Mouse (Mus musculus) frontal cortex, adult 2 months (tissue): ENCODE measurements around the gene Espn. TPM values are rescaled to one million over a fixed set of nuclear protein-coding genes. Genes with fewer than 3 reads are reported as not detected.

Experiments
- DNase-seq, 2 experiments: peaks; one replicate each; pipeline ENCODE4 v3.0.0; 2022; ENCODE audit warnings: low spot score in 1 of 2; ENCODE audit errors: extremely low spot score in 1 of 2
- polyA plus RNA-seq: library from polyadenylated mRNA; depleted of rRNA; stranded (reverse); fragments of >200 nt; gene quantifications from 2 replicates; pipeline ENCODE4 v1.2.3, GENCODE M21; 2012

The Espn gene
- polyA plus RNA-seq, 1 experiment = 1.1 TPM

DNA sequence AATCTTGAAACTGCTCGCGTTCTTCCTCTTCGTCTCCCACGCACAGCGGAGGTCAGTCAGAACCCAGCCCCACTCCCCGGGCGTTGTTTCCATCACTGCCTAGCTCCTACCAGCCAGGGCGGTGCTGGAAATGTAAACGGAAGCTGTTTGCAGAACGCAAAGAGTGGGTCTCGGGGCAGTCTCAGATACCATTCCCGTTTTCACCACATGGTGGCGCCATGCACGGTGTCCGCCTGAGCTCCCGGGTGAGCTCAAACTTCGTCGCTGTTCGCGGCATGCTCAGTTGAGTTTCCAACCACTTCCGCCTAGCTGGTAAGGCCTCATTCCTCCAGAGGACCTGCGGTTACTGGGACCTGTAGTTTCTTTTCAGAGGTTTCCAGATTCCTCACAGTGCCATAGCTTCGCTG is 1.6 kb upstream of the Espn start:
- peak in 1 of 2 experiments; percentile 87 for DNase-seq

DNA sequence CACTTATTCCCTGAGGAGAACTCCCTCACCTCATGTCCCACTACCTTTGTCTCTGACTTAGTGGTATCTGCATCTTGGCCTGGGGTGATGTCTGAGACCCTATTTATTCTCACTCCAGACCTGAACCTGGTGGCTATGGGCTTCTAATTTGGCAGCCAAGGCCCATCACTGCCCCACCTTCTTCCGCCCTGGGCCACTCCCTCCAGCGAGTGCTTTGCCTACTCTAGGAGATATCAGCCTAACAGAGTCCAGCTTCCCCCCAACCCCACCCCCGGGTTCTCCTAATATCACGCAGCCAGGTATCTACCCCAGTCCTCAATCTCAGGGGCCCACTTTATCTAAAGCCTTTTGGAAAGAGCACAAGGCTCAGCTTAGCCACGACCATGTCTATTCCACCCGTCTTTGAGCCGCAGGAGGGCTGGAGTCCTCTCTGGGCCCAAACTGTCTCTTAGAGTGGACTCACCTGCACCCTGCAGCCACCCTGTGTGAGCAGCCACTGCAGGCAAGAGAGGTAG is 663 bp downstream of the Espn start:
- DNase-seq = no peak

DNA sequence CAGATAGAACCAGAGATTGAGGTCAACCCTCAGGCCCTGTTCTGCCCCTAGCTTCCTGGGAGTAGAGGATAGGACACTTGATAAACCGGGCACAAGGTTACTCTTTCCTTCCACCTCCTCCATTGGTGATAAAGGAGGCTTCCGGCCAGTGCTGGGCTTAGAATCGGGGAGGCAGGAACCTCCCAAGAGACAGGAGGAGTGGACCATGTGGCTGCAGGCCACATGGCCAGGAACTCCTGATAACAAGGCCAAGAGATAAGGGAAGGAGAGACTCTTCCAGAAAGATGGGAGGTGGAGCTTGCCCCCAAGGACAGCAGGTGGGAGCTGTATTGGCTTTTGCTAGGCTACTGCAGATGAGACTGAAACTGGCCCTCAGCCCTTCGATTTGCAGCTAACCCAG is 1.6 kb downstream of the Espn start:
- DNase-seq = no peak

DNA sequence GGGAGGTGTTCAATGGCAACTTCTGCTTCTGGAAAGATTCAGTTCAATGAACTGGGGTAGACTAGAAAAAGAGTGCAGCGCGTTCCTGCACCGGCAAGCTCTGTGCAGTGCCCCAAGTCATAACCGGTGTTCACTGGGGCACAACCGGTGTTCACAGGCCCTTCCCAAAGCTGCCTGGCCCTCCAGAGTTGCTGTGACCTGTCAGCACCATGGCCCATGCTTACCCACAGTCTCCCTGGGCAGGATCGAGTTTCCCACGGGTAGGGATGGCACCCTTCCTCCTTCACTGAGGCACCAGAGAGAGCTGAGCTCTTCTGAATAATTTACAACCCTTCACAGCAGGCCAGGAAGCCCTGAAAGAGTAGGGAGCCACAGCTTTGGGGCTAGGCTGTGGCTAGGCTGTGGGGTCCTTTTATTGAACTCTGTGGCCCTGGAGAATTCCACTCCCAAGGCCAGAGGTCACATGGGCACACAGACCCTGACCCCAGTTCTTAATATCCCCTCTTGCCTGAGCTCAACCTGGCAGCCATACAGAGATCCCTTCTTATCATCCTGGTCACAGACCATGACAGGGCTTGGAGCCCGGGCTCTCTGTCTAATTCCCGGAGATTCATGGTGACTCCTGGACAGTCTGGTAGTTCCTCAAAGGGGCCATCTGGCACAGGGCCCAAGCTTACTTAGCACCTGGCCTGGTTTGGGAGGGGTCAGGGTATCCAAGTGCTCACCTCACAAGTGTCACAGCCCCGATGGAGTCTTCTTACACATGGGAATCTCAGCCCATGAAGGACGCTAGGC is 5.9 kb downstream of the Espn start:
- no peak for DNase-seq

DNA sequence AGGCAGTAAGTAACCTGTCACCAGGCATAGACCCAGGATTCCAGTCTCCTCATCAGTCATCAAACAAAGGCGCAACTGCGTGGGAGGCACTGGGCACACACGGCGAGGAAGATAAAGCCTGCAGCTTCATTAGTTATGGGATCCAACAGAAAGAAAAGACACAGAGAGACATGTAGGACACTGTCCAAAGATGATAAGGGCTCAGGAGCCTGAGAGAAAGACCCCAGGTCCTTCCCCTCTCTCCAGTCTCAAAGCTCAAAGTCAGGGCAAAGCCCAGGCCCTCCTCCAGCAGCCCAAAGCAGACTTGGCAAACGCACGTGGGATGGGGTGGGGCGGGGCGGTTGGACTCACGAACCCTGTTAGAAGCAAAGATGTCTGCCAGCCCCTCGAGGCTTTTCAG is 6.7 kb downstream of the Espn start:
- DNase-seq = no peak

DNA sequence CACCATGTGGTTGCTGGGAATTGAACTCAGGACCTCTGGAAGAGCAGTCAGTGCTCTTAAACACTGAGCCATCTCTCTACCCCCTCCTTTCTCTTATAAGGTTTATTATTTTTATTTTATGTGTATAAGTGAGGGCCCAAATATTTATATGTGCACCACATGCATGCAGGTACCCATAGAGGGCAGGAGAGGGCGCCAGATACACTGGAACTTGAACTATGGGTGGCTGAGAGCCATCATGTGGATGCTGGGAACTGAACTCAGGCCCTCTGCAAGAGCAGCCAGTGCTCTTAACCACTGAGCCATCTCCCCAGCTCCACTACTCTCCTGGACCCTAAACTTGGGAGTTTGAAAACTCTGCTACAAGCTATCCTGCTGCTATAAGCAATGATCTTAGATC is 8.5 kb downstream of the Espn start:
- no peak for DNase-seq

DNA sequence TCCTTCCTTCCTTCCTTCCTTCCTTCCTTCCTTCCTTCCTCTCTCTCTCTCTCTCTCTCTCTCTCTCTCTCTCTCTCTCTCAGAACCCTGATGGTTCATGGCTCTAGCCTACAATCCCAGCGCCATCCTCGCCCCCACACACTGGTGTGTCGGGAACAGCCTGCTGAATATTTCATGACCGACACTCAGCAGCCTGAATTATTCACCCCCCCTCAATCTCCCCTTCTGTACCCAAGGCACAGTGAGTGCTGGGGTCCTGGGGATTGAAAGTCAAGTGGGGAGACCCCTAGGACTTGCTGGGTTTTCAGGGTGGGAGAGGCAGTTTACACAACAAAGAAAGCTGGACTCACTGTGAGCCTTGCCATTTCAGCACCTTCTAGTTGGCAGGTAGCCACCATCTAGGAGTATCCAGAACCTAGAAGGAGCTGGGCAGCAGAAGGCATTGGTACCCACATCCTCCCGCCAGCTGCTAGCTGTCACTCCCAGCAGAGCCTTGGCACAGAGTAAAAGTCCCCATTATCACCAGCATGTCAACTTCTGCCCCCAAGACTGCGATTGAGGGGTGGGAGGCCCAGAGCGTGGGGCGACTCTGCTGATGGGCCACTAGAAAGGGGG is 10.5 kb downstream of the Espn start:
- peak in 1 of 2 experiments; percentile 62 for DNase-seq

DNA sequence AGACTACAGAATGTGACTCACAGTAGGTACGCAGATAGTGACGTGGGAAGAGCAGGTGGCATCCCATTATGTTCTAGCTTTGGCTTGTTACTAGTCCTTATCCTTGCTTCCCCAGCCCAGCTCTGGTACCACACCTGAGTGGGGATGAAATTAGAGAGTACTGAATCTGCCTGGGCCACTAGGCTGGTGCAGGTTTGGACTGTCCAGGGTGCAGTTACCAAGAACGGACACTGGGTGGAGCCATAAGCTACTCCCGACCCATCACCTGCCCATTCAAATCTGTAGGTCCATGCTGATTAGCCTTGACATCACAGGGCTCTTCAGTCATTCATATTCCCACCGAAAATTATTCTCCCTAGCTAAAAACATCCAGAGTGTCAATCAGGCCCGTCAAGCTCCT is 11.7 kb downstream of the Espn start:
- DNase-seq = peak in 1 of 2 experiments; percentile 52

DNA sequence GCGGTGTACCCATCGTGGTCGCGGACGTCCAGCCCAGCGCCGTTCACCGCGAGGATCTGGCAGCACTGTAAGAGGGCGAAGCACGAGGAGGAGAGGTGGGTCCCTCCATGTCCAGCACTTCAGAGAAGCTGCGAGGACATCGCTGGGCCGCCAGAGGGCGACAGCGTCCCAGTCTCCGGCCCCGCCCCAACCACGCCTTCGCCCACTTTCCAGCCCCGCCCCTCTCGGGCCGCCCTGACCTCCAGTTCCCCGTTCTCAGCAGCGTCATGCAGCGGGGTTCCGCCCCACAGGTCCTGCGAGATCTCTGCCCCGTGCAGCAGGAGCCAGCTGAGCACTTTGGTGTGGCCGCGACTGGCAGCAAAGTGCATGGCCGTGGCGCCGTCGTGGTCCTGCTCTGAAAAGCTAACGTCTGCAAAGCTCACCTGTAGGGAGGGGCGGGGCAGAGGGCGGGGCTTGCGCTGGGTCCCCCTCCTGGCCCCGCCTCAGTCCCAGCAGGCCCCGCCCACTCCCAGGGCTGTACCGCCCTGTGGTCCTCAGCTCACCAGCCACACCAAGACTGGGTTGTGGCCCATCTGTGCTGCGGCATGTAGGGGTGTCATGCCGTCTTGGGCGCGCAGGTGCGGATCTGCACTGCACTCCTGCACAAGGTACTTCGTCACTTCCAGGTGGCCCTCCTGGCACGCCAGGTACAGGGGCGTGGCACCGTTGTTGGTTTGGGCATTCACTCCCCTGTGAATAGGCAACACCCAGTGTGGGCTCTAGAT is 13.5 kb downstream of the Espn start:
- peak in 1 of 2 experiments; percentile 76 for DNase-seq

DNA sequence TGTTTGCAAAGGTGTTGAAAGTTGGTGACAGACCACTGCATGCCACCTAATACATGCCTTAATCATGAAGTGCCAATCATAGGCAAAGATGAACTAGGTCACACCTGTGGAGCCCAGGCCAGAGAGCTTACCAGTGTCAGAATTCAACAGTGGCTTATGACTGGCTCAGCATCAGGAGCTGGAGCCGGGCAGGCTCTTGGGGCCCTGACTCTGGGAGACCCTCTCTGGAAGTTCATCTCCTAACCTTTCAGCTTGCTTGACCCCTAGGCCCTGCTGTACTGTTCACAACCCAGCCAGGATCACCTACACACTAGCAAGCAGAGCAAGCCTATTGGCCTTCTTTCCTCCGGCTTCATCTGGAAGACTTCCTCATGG is 15.3 kb downstream of the Espn start:
- no peak for DNase-seq

DNA sequence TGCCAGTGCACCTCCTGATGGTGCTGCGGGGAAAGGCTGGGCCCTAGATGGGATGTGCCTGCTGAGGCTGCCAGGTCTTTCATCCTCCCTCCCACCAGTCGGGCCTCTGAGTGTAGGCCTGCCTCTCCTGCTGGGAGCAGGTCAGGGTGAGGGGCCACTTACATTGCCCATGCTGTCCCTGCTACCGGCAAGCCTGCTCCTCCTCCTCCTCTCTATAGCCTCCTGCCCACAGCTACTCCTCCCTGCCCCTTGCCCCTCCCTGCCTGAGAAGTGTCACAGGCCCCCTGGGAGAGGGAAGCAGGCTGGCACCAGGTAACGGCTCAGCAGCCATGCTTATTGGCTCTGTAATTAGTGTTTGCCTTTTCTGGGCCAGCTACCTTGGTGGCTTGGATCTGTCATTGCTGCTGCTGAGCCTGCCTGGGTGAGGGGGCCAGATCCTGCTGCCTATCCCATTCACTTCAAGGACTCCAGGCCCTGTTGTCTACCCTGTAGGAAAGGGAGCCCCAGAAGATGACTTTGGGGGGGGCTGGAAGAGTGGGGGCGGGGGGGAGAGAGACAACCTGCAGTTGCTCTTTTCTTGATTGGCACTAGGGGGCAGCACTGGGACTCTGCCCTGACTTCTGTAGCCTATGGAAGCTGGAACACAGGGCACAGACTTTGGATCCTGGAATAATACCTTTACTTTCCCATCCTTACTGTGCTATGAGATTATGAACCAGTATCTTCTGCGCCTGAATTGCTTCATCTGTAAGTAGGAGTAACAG is 15.9 kb downstream of the Espn start:
- DNase-seq = peak in 1 of 2 experiments; percentile 46

DNA sequence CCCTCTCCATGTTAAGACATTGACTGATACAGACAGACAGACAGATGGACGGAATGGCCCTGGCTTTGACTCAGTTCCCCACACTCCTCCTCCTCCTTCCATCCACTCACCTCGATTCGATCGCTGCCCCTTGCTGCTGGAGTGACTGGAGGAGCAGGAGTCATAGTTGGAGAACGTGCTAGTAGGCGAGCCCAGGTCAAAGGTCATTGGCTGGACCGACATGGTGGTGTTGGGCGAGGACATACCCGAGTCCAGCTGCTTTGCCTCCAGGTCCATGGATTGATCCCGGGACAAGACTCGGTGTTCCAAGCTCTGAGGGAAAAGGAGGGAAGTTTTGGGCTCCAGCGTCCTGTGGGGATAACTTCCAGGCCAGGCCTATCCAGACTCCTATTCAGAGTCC is 16.8 kb downstream of the Espn start:
- DNase-seq = no peak

DNA sequence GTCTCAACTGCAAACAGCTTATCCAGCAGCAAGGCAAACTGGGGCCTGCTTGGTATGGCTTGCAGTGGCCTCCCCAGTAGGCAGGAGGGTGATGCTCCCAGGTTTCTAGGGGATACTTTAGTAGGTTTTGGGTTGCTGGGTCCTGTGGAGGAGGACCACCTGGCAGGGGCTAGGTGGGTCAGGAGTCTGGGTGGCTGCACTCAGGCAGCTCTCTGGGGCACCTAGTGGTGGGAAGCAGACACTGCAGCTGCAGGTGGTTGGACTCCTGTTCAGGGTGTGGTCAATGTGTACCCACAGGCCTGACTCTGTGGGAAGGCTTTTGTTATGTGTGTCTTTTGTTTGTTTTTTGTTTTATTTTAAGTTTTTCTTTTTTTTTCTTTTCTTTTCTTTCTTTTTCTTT is 17.7 kb downstream of the Espn start:
- DNase-seq = peak in 1 of 2 experiments; percentile 52

DNA sequence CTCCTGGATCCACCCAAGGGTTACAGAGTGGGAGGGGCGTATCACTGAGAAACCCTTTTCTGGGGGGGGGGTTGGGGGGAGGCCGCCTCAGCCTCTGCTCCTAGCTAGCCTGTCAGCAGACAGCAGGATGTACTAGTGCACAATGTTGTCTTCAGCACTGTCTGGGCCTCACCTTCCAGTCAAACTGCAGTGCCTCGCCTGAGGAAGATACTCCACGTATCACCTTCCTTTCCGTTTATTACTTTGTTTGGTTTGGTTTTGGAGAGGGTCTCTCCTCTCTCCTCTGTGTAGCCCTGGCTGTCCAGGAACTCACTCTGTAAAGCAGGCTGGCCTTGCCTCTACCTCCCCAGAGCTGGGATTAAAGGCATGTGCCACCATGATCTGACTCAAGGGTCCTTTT is 19.0 kb downstream of the Espn start:
- DNase-seq = no peak

DNA sequence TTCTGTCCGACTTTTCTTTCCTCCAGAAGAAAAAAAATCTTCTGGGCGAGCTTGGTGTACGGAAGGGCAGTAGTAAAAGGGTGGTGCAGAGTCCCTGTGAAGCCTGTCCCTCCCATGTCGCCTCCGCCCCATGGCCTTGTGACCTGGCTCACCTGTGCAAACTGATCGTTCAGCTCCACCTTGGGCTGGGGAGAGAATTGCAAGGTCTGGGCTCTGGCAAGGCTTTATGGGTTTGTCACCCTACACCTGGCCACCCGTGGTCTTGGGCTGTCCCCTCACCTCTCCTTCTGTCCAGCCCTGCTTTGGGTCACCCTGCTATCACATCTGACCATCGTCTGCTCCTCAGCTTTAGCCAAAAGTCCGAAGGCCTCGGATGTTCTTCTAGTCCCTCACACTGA is 19.4 kb downstream of the Espn start:
- no peak for DNase-seq

DNA sequence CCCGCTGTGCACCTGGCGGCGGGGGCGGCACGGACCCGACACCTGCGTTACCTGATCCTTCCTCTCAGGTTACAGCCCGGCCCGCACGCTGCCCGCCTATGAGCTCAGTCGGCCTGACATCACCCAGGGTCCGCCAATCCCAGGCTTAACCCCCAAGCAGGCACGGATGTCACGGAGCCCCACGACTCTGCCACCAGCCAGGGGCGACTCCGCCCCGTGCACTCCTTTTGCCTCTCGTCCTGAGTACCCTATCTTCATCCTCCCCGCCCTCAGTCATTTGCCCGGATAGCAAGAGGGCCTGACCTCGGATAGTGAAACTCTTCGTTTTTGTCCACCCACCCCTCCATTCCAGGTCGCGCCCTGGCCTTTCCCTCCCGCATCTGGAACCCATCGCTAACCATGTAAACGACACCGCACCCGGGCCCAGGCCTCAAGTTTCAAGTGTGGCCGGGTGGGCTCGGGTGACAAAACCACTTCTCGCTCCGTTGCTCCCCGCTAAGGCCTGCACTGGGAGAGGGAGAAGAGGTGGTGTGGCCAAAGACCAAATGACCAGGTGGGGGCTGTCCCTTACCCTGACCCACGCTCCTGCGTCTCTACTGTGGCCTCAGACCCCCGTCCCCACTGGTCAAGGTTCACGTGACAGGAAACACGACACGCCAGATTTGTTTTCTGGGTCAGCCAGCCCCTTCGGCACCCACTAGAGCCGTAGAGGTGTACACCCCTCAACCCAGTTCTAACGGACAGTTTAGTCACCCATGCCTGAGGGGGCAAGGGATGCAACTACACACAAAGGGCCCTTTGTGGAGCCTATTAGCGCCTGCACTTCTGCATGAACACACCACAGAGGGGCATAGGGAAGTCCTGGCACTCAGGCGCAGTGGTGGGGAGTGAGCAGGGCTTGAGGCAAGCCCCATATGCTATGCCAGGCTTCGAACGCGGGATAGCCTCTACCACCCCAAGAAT is 20.1 kb downstream of the Espn start:
- no peak for DNase-seq

DNA sequence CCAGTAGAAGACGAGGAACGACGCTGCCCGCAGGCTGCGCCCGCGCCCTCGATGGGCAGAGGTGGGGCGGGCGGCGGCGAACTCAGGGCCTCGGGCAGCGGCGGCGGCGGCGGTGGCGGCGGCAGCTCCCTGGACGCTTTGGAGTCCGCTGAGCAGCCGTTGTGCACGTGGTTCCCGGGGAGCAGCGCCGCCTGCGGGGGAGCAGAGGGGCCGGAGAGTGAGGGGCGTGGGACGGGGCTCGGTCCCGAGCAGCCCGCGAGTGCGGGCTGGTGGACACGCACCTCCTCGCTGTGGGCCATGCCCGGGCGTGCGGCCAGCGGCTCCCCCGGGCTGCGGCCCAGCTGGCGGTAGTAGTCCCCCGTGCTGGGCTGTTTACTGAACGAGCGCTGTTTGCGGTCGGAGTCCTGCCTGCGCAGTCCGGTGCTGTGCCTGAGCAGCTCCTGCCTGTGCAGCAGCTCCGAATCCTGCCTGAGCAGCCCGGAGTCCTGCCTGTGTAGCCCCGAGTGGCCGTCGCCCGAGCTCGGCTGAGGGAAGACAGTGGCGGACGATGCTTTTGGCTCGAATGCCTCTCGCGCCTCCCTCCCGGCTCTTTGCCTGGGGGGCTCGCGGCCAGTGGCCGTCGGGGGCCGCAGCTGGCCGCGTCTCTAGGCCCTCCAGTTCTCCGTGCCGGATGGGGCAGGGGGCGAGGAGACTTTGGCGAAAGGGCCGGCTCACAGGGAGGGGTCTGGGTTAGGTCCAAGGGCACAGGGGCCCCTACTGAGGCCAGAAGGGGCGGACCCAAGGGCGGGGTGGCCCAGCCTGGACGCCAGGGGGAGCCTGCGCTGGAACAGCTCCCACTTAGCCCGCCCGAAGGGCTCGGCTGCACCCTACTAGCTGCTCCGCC is 21.2 kb downstream of the Espn start:
- DNase-seq = peak in 1 of 2 experiments; percentile 38

DNA sequence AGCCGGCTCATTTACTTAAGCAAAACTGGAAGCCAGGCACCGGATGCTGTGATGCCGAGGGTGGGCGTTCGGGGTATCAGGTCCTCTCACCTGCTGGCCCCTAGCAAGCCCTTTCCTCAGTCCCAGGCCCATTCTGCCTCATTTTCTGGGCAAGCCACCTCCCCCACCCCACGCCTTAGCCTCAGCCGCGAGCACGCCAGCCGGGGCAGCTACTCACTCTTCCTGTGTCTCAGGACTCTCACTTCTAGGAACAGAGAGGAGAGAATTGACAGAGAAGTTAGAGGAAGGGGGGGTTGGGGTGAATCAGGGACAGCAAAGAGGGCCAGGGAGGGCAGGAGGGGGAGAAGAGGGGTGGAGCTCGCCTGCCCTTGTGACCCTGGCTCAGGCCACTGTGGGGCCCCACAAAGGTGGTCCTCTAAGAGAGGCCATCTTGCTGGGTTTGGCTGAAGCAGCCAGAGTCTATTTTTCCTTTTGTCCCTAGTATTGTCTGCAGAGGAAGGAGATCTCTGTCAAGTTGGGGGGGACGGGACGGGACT is 22.7 kb downstream of the Espn start:
- no peak for DNase-seq
